Mouse (Mus musculus): ENCODE results near the gene Neurl2.

DNA sequence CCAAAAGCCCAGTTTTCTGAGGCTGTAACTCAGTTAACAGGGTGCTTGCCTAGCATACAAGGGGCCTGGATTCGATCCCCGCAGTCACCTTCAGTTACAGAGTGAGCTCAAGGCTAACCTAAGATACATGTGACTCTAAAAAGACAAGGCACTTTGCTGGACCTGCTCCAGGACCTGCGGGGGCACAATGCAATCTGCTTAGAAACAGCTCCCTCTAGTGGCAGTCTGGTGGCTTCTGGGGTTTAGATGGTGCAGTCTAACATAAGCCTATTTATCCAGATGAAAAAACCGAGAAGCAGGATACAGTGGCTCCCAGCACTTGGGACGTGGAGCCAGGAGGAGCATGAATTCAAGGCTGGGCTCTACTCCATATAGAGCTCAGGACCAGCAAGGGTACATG lies 39.0 kb downstream of the Neurl2 start:
- TF ChIP-seq CTCF (IDR thresholded peaks at IDR 0.05; ENCODE audit: borderline replicate concordance, control insufficient read depth, extremely low read depth, insufficient read depth, low read length, poor library complexity), result peak; percentile 49; the same call in 1 of the 2 replicates
- no peak for TF ChIP-seq POLR2A (IDR thresholded peaks at IDR 0.05; ENCODE audit: control insufficient read depth, extremely low read depth, insufficient read depth, low read length, poor library complexity)
